Mouse (Mus musculus) CH12.LX (cell line): ENCODE results near the gene D630039A03Rik. TPM values are rescaled to one million over a fixed set of nuclear protein-coding genes. Genes with fewer than 3 reads are reported as not detected.

Source experiments
- DNase-seq: peaks from one replicate; pipeline ENCODE4 v3.0.0-alpha.2; 2013; ENCODE audit errors: extremely low read depth
- H3K27ac ChIP-seq: 2 replicates; pipeline ENCODE4 v1.5.1; 2012; ENCODE audit warnings: low read depth, mild to moderate bottlenecking, control low read depth, moderate library complexity; ENCODE audit not compliant: insufficient read depth
- H3K27me3 ChIP-seq: replicated peaks from 2 replicates; pipeline ENCODE3; 2012; ENCODE audit warnings: inconsistent platforms
- H3K36me3 ChIP-seq, 2 experiments: replicated peaks in 1 of 2; 2 replicates each; pipeline versions ENCODE3 to v1.6.1; 2012; ENCODE audit warnings: inconsistent platforms in 1 of 2, low read length in 1 of 2, mild to moderate bottlenecking in 1 of 2, mixed read lengths in 1 of 2, moderate library complexity in 1 of 2; ENCODE audit not compliant: control insufficient read depth in 1 of 2, insufficient read depth in 1 of 2
- H3K4me1 ChIP-seq, 2 experiments: 2 replicates each; pipeline ENCODE4 v1.6.1; 2012; ENCODE audit warnings: inconsistent platforms in 1 of 2, moderate library complexity in 1 of 2; ENCODE audit not compliant: insufficient read depth in 2 of 2, control insufficient read depth in 1 of 2
- H3K4me2 ChIP-seq: 2 replicates; pipeline ENCODE4 v1.6.1; 2012; ENCODE audit warnings: low read depth, mild to moderate bottlenecking, control low read depth; ENCODE audit not compliant: poor library complexity, insufficient read depth, severe bottlenecking
- H3K4me3 ChIP-seq, 3 experiments: fragments of 150-350 bp in 1 of 3; sonication (generic) in 1 of 3; replicated peaks in 1 of 3; 2 replicates each; pipeline versions ENCODE3 to v1.5.1; 2011 to 2012; ENCODE audit warnings: low read depth in 2 of 3, low read length in 2 of 3, mild to moderate bottlenecking in 2 of 3, moderate library complexity in 2 of 3, control low read depth in 1 of 3, improper control_type of control experiment in 1 of 3, inconsistent platforms in 1 of 3, mixed read lengths in 1 of 3; ENCODE audit not compliant: poor library complexity in 1 of 3
- H3K79me2 ChIP-seq: replicated peaks from 2 replicates; pipeline ENCODE4 v1.6.1; 2012; ENCODE audit warnings: mild to moderate bottlenecking, moderate library complexity; ENCODE audit not compliant: control insufficient read depth, poor library complexity, insufficient read depth, severe bottlenecking; ENCODE audit errors: extremely low read depth
- H3K9ac ChIP-seq: 2 replicates; pipeline ENCODE4 v1.6.1; 2012; ENCODE audit warnings: low read depth, mild to moderate bottlenecking, control low read depth, moderate library complexity; ENCODE audit not compliant: insufficient read depth
- H3K9me3 ChIP-seq: replicated peaks from 2 replicates; pipeline ENCODE3; 2012; ENCODE audit warnings: low read length, inconsistent platforms, mixed read lengths
- BHLHE40 ChIP-seq: IDR thresholded peaks from 2 replicates; pipeline ENCODE4 v1.6.1; 2011; ENCODE audit warnings: mild to moderate bottlenecking, low read depth, low read length, improper control_type of control experiment
- CHD1 ChIP-seq: IDR thresholded peaks from 2 replicates; pipeline ENCODE4 v1.6.1; 2012; ENCODE audit warnings: low read depth, low read length, improper control_type of control experiment, inconsistent platforms
- CHD2 ChIP-seq: IDR thresholded peaks from 2 replicates; pipeline ENCODE4 v1.6.1; 2011; ENCODE audit warnings: low read length, improper control_type of control experiment
- CTCF ChIP-seq, 2 experiments: IDR thresholded peaks in 1 of 2; conservative IDR thresholded peaks in 1 of 2; 2 replicates each; pipeline ENCODE4 v1.5.1; 2011 to 2012; ENCODE audit warnings: low read depth in 2 of 2, low read length in 2 of 2, improper control_type of control experiment in 1 of 2, inconsistent platforms in 1 of 2, mild to moderate bottlenecking in 1 of 2, moderate library complexity in 1 of 2
- E2F4 ChIP-seq: IDR thresholded peaks from 2 replicates; pipeline ENCODE4 v1.6.1; 2011; ENCODE audit warnings: low read depth, low read length, improper control_type of control experiment; ENCODE audit not compliant: insufficient replicate concordance
- ETS1 ChIP-seq: conservative IDR thresholded peaks from 2 replicates; pipeline ENCODE4 v1.6.1; 2012; ENCODE audit warnings: low read depth, mild to moderate bottlenecking, inconsistent platforms, low read length, improper control_type of control experiment, moderate library complexity
- HCFC1 ChIP-seq: IDR thresholded peaks from 2 replicates; pipeline ENCODE4 v1.6.1; 2012; ENCODE audit warnings: low read depth, mild to moderate bottlenecking, inconsistent platforms, low read length, improper control_type of control experiment
- KAT2A ChIP-seq: IDR thresholded peaks from 2 replicates; pipeline ENCODE4 v1.6.1; 2012; ENCODE audit warnings: low read length, improper control_type of control experiment, inconsistent platforms; ENCODE audit not compliant: insufficient replicate concordance
- MAFK ChIP-seq: IDR thresholded peaks from 2 replicates; pipeline ENCODE4 v1.6.1; 2011; ENCODE audit warnings: low read length, improper control_type of control experiment; ENCODE audit not compliant: insufficient replicate concordance
- MAX ChIP-seq: IDR thresholded peaks from 2 replicates; pipeline ENCODE4 v1.6.1; 2011; ENCODE audit warnings: low read length, improper control_type of control experiment
- MAZ ChIP-seq: IDR thresholded peaks from 2 replicates; pipeline ENCODE4 v1.6.1; 2012; ENCODE audit warnings: low read depth, mild to moderate bottlenecking, inconsistent platforms, low read length, improper control_type of control experiment, moderate library complexity
- MXI1 ChIP-seq: IDR thresholded peaks from 2 replicates; pipeline ENCODE4 v1.6.1; 2011; ENCODE audit warnings: mild to moderate bottlenecking, low read depth, low read length, improper control_type of control experiment
- MYC ChIP-seq: IDR thresholded peaks from 2 replicates; pipeline ENCODE4 v1.6.1; 2011; ENCODE audit warnings: low read depth, mild to moderate bottlenecking, improper control_type of control experiment, low read length
- NELFE ChIP-seq: IDR thresholded peaks from 2 replicates; pipeline ENCODE4 v1.6.1; 2011; ENCODE audit warnings: low read depth, low read length, improper control_type of control experiment
- NRF1 ChIP-seq: IDR thresholded peaks from 2 replicates; pipeline ENCODE4 v1.6.1; 2014; ENCODE audit warnings: low read depth, mild to moderate bottlenecking, inconsistent platforms, low read length, improper control_type of control experiment, moderate library complexity
- POLR2A ChIP-seq: IDR thresholded peaks from 2 replicates; pipeline ENCODE4 v1.6.1; 2011; ENCODE audit warnings: low read depth, mild to moderate bottlenecking, improper control_type of control experiment, low read length
- SIN3A ChIP-seq: IDR thresholded peaks from 2 replicates; pipeline ENCODE4 v1.6.1; 2012; ENCODE audit warnings: low read length, improper control_type of control experiment, inconsistent platforms
- SMC3 ChIP-seq: IDR thresholded peaks from 2 replicates; pipeline ENCODE4 v1.6.1; 2011; ENCODE audit warnings: low read depth, low read length, improper control_type of control experiment
- TBP ChIP-seq: conservative IDR thresholded peaks from 2 replicates; pipeline ENCODE4 v1.6.1; 2011; ENCODE audit warnings: low read depth, low read length, improper control_type of control experiment
- TCF12 ChIP-seq: IDR thresholded peaks from 2 replicates; pipeline ENCODE4 v1.6.1; 2014; ENCODE audit warnings: low read depth, mild to moderate bottlenecking, inconsistent platforms, low read length, improper control_type of control experiment
- UBTF ChIP-seq: IDR thresholded peaks from 2 replicates; pipeline ENCODE4 v1.6.1; 2012; ENCODE audit warnings: low read depth, mild to moderate bottlenecking, inconsistent platforms, low read length, improper control_type of control experiment, moderate library complexity
- ZNF384 ChIP-seq: IDR thresholded peaks from 2 replicates; pipeline ENCODE4 v1.6.1; 2012; ENCODE audit warnings: low read depth, low read length, improper control_type of control experiment, inconsistent platforms
- dilution Hi-C: fragments of 300-500 bp; cut with MboI; formaldehyde crosslinking; loops from 2 replicates; pipeline ENCODE4 v1.14.3; 2020; ENCODE audit warnings: low sequenced_read_pairs; ENCODE audit not compliant: extremely low pct_unique_long_range_greater_than_20kb, extremely low pct_ligation_motif_present
- in situ Hi-C: fragments of 300-500 bp; cut with MboI; formaldehyde crosslinking; loops from 3 replicates; pipeline ENCODE4 v1.14.3; 2019; ENCODE audit warnings: low sequenced_read_pairs, low pct_ligation_motif_present, low pct_unique_long_range_greater_than_20kb, mixed read lengths
- polyA plus RNA-seq: library from polyadenylated mRNA; unstranded; fragments of >175 nt; gene quantifications from 2 replicates; pipeline ENCODE4 v1.2.1, GENCODE M21; 2012; ENCODE audit warnings: low read depth; ENCODE audit not compliant: insufficient read length
- total RNA-seq, 2 experiments: library from RNA; depleted of rRNA; stranded (reverse); fragments of 300-350 nt in 1 of 2; fragments of >200 nt in 1 of 2; gene quantifications; 2 replicates each; pipeline ENCODE4 v1.2.3; 2012 to 2014

Gene D630039A03Rik
- total and polyA plus RNA-seq, 3 experiments: not detected

DNA sequence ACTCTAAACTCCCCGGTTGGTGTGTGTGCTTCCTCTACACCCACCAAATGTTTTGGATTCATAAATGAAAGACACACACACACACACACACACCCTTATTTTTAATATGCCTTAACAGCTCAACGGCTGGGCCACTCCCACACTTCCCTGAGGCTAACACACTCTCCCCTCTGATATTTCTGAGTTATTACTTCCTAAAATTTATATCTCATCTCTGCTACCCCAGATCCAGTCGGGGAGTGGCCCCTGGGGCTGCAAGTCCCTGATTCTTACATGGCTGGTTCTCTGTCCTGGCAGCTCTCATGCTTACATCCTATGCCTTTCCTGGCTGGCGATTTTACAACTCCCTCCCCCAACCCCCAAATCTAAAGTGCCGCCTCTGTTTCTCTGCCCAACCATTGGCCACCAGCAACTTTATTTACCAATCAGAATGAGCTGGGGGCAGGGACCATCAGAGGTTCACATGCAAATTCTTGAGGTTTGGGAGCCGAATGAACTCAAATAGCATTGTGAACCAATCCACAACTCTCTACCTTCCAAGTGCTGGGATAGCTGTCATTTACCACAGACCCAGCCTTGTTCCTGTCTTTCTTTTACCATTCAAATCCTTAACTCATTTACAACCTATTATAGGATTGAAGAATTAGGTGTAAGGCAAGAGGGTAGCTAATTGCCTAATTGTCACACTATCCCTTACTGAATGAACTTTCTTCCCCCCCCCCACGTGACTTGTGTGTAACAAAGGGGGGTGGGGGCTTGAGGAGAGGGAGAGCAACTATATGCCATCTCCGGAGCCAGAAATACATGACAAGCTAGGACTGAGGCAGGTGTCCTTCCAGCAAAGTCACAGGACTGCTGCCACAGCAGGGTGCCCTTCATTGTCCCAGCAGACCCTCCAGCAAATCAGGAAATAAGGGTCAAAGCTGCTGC, 3.7 kb upstream of the D630039A03Rik start:
- in situ Hi-C loops: no loop called here
- no peak overlapping the region for H3K4me3 ChIP-seq
- no peaks in the 10 kb centered on the region for H3K9me3 ChIP-seq
- no peaks in the 10 kb centered on the region for H3K27me3 ChIP-seq
- DNase-seq: no peak
- no peak for TF ChIP-seq KAT2A
- no peak for TF ChIP-seq MXI1
- TF ChIP-seq POLR2A: no peak
- no peak for TF ChIP-seq TCF12
- TF ChIP-seq, all 38 proteins: peak for 0
- peaks cover 0 to 9% of the 10 kb centered on the region in 2 experiments; a peak in 2 of 4 replicates for H3K4me1 ChIP-seq
- dilution Hi-C loops: no loop called here
- no peaks in the 10 kb centered on the region for H3K79me2 ChIP-seq
- no peak overlapping the region for H3K9ac ChIP-seq
- H3K36me3 ChIP-seq: no peaks in the 10 kb centered on the region
- H3K4me2 ChIP-seq: no peak overlapping the region; the same call in 1 of the 2 replicates
- H3K27ac ChIP-seq: no peak overlapping the region

- no peak overlapping the region for H3K4me3 ChIP-seq
- no peak overlapping the region for H3K9ac ChIP-seq
- DNase-seq: no peak
- no peaks in the 10 kb centered on the region for H3K79me2 ChIP-seq
- dilution Hi-C loops (no loop called here), in situ Hi-C loops (no loop called here)
- H3K4me1 ChIP-seq: peaks cover 0 to 13% of the 10 kb centered on the region in 2 experiments; a peak in 2 of 4 replicates
- no peak overlapping the region for H3K27ac ChIP-seq
- no peaks in the 10 kb centered on the region for H3K9me3 ChIP-seq
- no peaks in the 10 kb centered on the region for H3K36me3 ChIP-seq
- H3K4me2 ChIP-seq: no peak overlapping the region
- H3K27me3 ChIP-seq: no peaks in the 10 kb centered on the region
- TF ChIP-seq ETS1: no peak
- TF ChIP-seq SMC3: no peak
- TF ChIP-seq E2F4: no peak
- TF ChIP-seq CTCF (conservative IDR thresholded peaks at IDR 0.05 in 1 of 2, IDR thresholded peaks at IDR 0.05 in 1 of 2; ENCODE audit: low read depth in 2 of 2, low read length in 2 of 2): no peak
- no peak for TF ChIP-seq POLR2A
- TF ChIP-seq TCF12: no peak
- TF ChIP-seq BHLHE40: no peak
- TF ChIP-seq HCFC1: no peak
- TF ChIP-seq CHD1: no peak
- no peak for TF ChIP-seq UBTF
- TF ChIP-seq CHD2: no peak
- no peak for TF ChIP-seq MAX
- no peak for TF ChIP-seq SIN3A
- no peak for TF ChIP-seq NRF1
- TF ChIP-seq MAFK: no peak
- no peak for TF ChIP-seq NELFE
- TF ChIP-seq TBP: no peak
- TF ChIP-seq MAZ: no peak
- TF ChIP-seq ZNF384: no peak
- TF ChIP-seq MYC: no peak
Observed at GRCm38 (mm10) chr4:57916711-57917110, 614 bp upstream of the D630039A03Rik start.
